Mouse (Mus musculus) macrophage (primary cell): ENCODE results near the gene Ethe1. TPM values are rescaled to one million over a fixed set of nuclear protein-coding genes. Genes with fewer than 3 reads are reported as not detected.
A peak's percentile ranks its signal among the peaks of the same experiment; 100 is the strongest.

Experiments
- H3K27ac ChIP-seq: fragments of 350-480 bp; formaldehyde crosslinking; 2 replicates; pipeline ENCODE4 v1.9.0; 2021
- H3K36me3 ChIP-seq: fragments of 350-480 bp; formaldehyde crosslinking; 2 replicates; pipeline ENCODE4 v1.9.0; 2021; ENCODE audit errors: inconsistent target
- H3K4me3 ChIP-seq: fragments of 350-480 bp; formaldehyde crosslinking; 2 replicates; pipeline ENCODE4 v1.9.0; 2021; ENCODE audit errors: inconsistent target
- H3K79me2 ChIP-seq: fragments of 350-480 bp; formaldehyde crosslinking; 2 replicates; pipeline ENCODE4 v1.9.0; 2021; ENCODE audit errors: inconsistent target
- WGBS: methylation state at CpG from one replicate; pipeline ENCODE4 v1.1.7; 2026; ENCODE audit warnings: inconsistent platforms; ENCODE audit not compliant: missing documents; 5-methylcytosine and 5-hydroxymethylcytosine counted together
- polyA plus RNA-seq: library from polyadenylated mRNA; stranded (reverse); fragments of 250-400 nt; gene quantifications from 3 replicates; pipeline ENCODE4 v1.2.4, GENCODE M21; 2018; ENCODE audit warnings: inconsistent platforms

The Ethe1 gene
- polyA plus RNA-seq, 1 experiment from 2014 or later: 29.7 TPM

DNA sequence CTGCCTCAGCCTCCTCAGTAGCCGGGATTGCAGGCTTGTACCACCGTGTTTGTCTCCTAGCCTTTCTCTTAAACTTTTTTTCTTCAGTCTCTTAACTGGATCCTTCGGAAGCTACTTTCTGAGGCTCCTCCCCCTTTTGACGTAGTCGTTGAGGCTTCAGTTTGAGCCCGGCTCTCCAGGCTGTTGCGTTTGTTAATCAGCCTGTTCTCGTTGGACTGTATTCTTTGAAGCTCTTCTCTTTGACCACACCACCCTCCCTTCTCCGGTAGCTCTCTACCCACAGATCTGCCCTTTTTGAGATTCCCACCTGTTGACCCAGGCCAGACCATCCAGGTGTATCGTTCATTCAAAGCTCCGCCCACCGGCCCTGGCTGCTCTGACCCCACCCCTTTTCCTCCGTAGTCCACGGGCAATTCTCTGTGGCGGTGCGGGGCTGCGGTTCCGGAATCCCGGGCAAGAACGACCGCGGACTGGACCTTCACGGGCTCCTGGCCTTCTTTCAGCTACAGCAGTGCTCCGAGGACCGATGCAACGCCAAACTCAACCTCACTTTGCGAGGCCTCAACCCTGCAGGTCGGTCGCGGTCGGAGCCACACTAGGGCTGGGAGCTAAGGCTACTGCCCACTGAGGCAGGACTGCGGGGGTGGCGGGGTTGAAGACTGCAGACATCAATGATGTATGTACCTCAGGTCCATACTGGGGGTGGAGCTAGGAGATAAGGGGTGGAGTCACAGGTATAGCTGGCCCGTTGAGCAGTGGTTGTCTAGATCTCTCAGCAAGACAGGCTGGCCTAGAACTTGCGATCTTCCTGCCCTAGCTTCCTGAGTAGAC, 50.9 kb downstream of the Ethe1 start:
- 2% methylated on average over 33 of the region's 35 CpGs for WGBS

GRCm38 (mm10) chr7:24640450-24640849, 53.1 kb downstream of the Ethe1 start:
- Histone ChIP-seq H3K79me2 (no peaks in the 10 kb centered on the region), H3K27ac (no peak overlapping the region), H3K4me3 (no peak overlapping the region), H3K36me3 (no peaks in the 10 kb centered on the region)
- WGBS: 84% methylated on average over 13 of the region's 13 CpGs

More for the DNA sequence above, 50.9 kb downstream of the Ethe1 start:
- H3K4me3 ChIP-seq: peak overlapping the region; percentile 17
- H3K36me3 ChIP-seq: no peaks in the 10 kb centered on the region
- no peak overlapping the region for H3K27ac ChIP-seq
- H3K79me2 ChIP-seq: no peaks in the 10 kb centered on the region

GRCm38 (mm10) chr7:24642491-24642890, 55.1 kb downstream of the Ethe1 start:
- 8% methylated on average over 9 of the region's 9 CpGs for WGBS
- no peaks in the 10 kb centered on the region for H3K79me2 ChIP-seq
- no peaks in the 10 kb centered on the region for H3K36me3 ChIP-seq
- H3K4me3 ChIP-seq: no peak overlapping the region
- no peak overlapping the region for H3K27ac ChIP-seq

DNA sequence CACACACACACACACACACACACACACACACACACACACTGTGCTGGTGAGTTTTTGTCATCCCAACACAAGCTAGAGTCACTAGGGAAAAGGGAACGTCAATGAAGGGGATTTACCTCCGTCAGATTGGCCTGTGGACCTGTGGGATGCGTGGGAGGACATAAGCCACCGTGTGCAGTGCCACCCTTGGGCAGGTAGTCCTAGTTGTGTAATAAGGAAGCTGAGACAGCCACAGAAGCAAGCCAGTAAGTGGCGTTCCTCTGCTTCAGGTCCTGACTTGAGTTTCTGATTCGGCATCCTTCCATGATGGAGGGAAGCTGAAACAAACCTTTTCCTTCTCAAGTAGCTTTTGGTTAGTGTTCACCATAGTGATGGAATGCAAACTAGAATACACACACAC, 57.1 kb downstream of the Ethe1 start:
- 52% methylated on average over 6 of the region's 6 CpGs for WGBS
- Histone ChIP-seq H3K4me3 (no peak overlapping the region), H3K27ac (no peak overlapping the region), H3K79me2 (no peaks in the 10 kb centered on the region), H3K36me3 (no peaks in the 10 kb centered on the region)

GRCm38 (mm10) chr7:24644996-24645395, 57.7 kb downstream of the Ethe1 start:
- Histone ChIP-seq H3K4me3 (no peak overlapping the region), H3K36me3 (no peaks in the 10 kb centered on the region), H3K27ac (no peak overlapping the region), H3K79me2 (no peaks in the 10 kb centered on the region)
- 15% methylated on average over 7 of the region's 7 CpGs for WGBS

GRCm38 (mm10) chr7:24646486-24646885, 59.1 kb downstream of the Ethe1 start:
- 61% methylated on average over 7 of the region's 7 CpGs for WGBS
- H3K4me3 ChIP-seq: no peak overlapping the region
- no peaks in the 10 kb centered on the region for H3K79me2 ChIP-seq
- H3K36me3 ChIP-seq: no peaks in the 10 kb centered on the region
- H3K27ac ChIP-seq: no peak overlapping the region

GRCm38 (mm10) chr7:24653681-24654080, 66.3 kb downstream of the Ethe1 start:
- Histone ChIP-seq H3K27ac (no peak overlapping the region), H3K79me2 (no peaks in the 10 kb centered on the region), H3K36me3 (no peaks in the 10 kb centered on the region), H3K4me3 (no peak overlapping the region)
- 25% methylated on average over 7 of the region's 7 CpGs for WGBS

Other genes starting within 250 kb of the Ethe1 start
- not detected in 3 replicates for gene Lypd5, start 238.3 kb upstream of the Ethe1 start, polyA plus RNA-seq
- gene Kcnn4, start 217.3 kb upstream of the Ethe1 start, polyA plus RNA-seq: 11.1 to 85.5 TPM (median 12.1 TPM) in 3 replicates
- 19.7 to 29.3 TPM (median 20.3 TPM) in 3 replicates for gene Smg9, start 187.9 kb upstream of the Ethe1 start, polyA plus RNA-seq
- not detected in 3 replicates for gene Irgc1, start 135.2 kb upstream of the Ethe1 start, polyA plus RNA-seq
- gene Plaur, start 125.1 kb upstream of the Ethe1 start, polyA plus RNA-seq: 37.1 to 79.3 TPM (median 71.4 TPM) in 3 replicates
- gene Cadm4, start 105.5 kb upstream of the Ethe1 start, polyA plus RNA-seq: not detected in 3 replicates
- 0.60 to 3.0 TPM (median 0.77 TPM) in 3 replicates for gene Zfp428, start 80.5 kb upstream of the Ethe1 start, polyA plus RNA-seq
- gene AC161166.1, start 75.1 kb upstream of the Ethe1 start, polyA plus RNA-seq: not detected in 3 replicates
- 6.1 to 11.9 TPM (median 11.5 TPM) in 3 replicates for gene Irgq, start 56.9 kb upstream of the Ethe1 start, polyA plus RNA-seq
- gene Pinlyp, start 41.4 kb upstream of the Ethe1 start, polyA plus RNA-seq: not detected in 3 replicates
- 26.7 to 70.1 TPM (median 46.9 TPM) in 3 replicates for gene Xrcc1, start 41.3 kb upstream of the Ethe1 start, polyA plus RNA-seq
- 0.10 TPM in 1 of 3 replicates, not detected in the others for gene Zfp575, start 98 bp downstream of the Ethe1 start, polyA plus RNA-seq
- 3.0 to 4.3 TPM (median 4.0 TPM) in 3 replicates for gene Phldb3, start 23.2 kb downstream of the Ethe1 start, polyA plus RNA-seq
- not detected in 3 replicates for gene Lypd3, start 49.0 kb downstream of the Ethe1 start, polyA plus RNA-seq
- gene Tex101, start 89.1 kb downstream of the Ethe1 start, polyA plus RNA-seq: not detected in 3 replicates
- gene BC049730, start 121.7 kb downstream of the Ethe1 start, polyA plus RNA-seq: not detected in 3 replicates
- not detected in 3 replicates for gene Gm4763, start 139.4 kb downstream of the Ethe1 start, polyA plus RNA-seq
- 0.22 to 0.49 TPM (median 0.33 TPM) in 3 replicates for gene Cd177, start 172.8 kb downstream of the Ethe1 start, polyA plus RNA-seq
- 0.85 TPM in 1 of 3 replicates, not detected in the others for gene Ceacam10, start 189.7 kb downstream of the Ethe1 start, polyA plus RNA-seq